Mouse (Mus musculus) lung, postnatal 0 days (tissue): ENCODE results near the gene Ppp3ca.

Experiments used
- CTCF ChIP-seq: IDR thresholded peaks from 2 replicates; pipeline ENCODE4 v1.5.1; 2016; ENCODE audit warnings: antibody characterized with exemption, mild to moderate bottlenecking
- EP300 ChIP-seq: IDR thresholded peaks from 2 replicates; pipeline ENCODE4 v1.6.1; 2016; ENCODE audit warnings: antibody characterized with exemption, mild to moderate bottlenecking, control low read depth

GRCm38 (mm10) chr3:136822431-136822830, 152.5 kb downstream of the Ppp3ca start:
- TF ChIP-seq CTCF (no peak), EP300 (no peak)
